Mouse (Mus musculus): Measurements from ENCODE around the gene Hist1h2be. TPM values are rescaled to one million over a fixed set of nuclear protein-coding genes. Genes with fewer than 3 reads are reported as not detected.
"Not testable (repeated sequence)": the region's sequence is repeated elsewhere in the genome, so short reads cannot be mapped to it uniquely, and the experiment has no call there.

The Hist1h2be gene
- polyA plus RNA-seq, 1 experiment: 11.8 TPM

DNA sequence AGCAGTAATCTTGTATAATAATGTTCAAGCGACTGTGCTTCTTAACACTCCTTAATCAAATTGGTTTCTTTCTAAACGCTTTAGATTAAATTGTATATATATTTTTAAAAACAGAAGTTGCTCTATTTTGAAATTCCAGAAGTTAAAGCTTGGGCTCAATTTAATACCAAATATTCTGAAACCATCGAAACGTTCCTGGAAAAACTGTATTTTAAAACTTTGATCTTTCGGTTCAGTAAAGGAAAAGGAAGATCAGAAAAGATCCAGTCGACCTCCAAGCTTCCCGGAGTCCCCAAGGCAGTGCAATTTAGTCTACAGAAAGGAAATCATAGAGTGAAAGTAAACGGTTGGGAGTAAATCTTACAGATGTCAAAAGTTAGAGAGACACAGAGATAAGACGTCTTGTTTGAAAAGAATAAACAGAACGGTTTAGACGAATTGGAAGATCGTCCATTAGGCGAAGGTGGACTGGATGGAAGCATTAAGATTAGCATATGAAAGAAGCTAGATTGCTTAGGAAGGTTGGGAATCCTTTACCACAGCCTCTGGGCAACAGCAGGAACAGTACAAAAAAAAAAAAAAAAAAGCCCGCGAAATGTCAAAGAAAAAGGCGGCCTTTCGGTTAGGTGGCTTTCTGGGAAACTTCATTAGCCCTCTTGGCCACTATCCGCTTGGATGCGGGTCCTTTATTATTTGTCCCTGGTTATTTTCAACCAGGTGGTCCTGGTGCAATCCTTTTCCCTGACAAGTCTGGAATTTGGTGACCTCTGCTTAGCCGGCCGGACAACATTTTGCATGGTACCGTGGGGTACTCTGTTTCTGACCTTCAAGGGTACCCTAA is 34.6 kb downstream of the Hist1h2be start:
- Histone ChIP-seq H3K4me3 (replicated peaks; ENCODE audit: control insufficient read depth, low read depth, low read length) (peak overlapping the region; percentile 56), H3K4me1 (ENCODE audit: control insufficient read depth, insufficient read depth, low read length) (peaks cover 3% of the 10 kb centered on the region; the same call in 1 of the 2 replicates), H3K27ac (ENCODE audit: control insufficient read depth, insufficient read depth, low read depth, low read length, poor library complexity) (peak overlapping the region; percentile 89)
- TF ChIP-seq CTCF (IDR thresholded peaks at IDR 0.05; ENCODE audit: control insufficient read depth, insufficient read depth, low read length): no peak
- 3% methylated on average over 22 of the region's 22 CpGs for WGBS

DNA sequence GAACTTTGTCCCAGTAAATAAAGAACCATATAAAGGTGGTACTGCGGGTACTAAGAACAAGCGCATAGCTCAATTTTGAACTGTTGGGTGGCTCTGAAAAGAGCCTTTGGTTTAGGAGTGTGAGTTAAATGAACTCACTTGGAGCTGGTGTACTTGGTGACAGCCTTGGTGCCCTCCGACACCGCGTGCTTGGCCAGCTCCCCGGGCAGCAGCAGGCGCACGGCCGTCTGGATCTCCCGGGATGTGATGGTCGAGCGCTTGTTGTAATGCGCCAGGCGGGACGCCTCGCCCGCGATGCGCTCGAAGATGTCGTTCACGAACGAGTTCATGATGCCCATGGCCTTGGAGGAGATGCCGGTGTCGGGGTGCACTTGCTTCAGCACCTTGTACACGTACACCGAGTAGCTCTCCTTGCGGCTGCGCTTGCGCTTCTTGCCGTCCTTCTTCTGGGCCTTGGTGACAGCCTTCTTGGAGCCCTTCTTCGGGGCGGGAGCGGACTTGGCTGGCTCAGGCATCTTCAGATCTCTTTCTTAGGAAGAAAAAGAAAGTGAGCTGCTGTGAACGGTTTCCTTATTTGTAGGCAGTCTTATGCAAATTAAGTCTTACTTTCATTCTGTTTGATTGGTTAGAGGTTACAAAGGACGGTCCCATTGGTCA is 35.4 kb downstream of the Hist1h2be start:
- not testable (repeated sequence) for H3K4me1 ChIP-seq (ENCODE audit: control insufficient read depth, insufficient read depth, low read length)
- under 1% methylated on average over 35 of the region's 36 CpGs for WGBS

DNA sequence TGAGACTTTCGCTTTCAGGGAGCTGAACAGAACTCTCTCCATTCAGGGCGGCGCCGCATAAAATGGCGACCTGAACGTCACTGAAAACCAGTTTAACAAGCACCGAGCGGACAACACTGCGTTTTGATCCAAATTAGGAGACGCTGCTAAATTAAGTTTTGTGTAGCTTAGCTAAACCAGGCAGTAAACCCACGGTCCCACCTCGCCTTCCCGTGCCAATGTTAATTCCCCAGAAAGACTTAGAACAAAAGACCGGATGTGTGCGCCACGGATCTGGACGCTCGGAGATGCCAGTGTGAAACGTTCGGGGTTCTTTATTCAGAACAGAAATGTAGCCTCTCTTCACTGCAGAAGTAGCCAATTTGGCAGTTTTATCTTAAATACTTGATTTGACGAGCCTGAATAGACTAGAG is 35.9 kb downstream of the Hist1h2be start:
- H3K4me3 ChIP-seq (replicated peaks; ENCODE audit: control insufficient read depth, low read depth, low read length): peak overlapping the region; percentile 65
- WGBS: under 1% methylated on average over 21 of the region's 21 CpGs
- peaks cover 3% of the 10 kb centered on the region; the same call in 1 of the 2 replicates for H3K4me1 ChIP-seq (ENCODE audit: control insufficient read depth, insufficient read depth, low read length)
- H3K27ac ChIP-seq (ENCODE audit: control insufficient read depth, insufficient read depth, low read depth, low read length, poor library complexity): peak overlapping the region; percentile 89
- TF ChIP-seq POLR2A (IDR thresholded peaks at IDR 0.05; ENCODE audit: borderline replicate concordance, control insufficient read depth, low read depth, low read length): 0 out of 2 replicates have a peak, but pooled peaks have one; percentile 36
- TF ChIP-seq CTCF (IDR thresholded peaks at IDR 0.05; ENCODE audit: control insufficient read depth, insufficient read depth, low read length): no peak

More for the DNA sequence above, 35.4 kb downstream of the Hist1h2be start:
- peak; percentile 92 for TF ChIP-seq POLR2A (IDR thresholded peaks at IDR 0.05; ENCODE audit: borderline replicate concordance, control insufficient read depth, low read depth, low read length)
- H3K27ac ChIP-seq (ENCODE audit: control insufficient read depth, insufficient read depth, low read depth, low read length, poor library complexity): peak overlapping the region; percentile 89
- peak overlapping the region; percentile 65 for H3K4me3 ChIP-seq (replicated peaks; ENCODE audit: control insufficient read depth, low read depth, low read length)

DNA sequence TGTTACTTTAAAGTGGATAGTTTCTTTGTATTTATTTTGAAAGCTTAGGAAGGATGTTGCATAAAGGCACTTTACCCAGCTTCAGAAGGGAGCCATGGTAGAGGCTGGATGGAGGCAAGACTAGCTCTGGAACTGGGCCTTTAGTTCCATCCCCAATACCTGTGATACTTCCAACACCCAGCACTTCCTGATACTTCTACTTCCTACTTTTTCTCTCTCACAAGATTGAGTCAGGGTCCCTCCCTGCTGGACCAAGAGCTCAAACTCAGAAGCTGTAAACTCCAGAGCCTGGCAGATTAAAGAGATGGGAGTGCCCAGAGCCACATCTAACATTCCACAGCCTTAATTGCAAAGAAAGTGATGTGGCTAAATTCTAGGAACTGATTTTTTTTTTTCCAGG is 36.6 kb downstream of the Hist1h2be start:
- TF ChIP-seq POLR2A (IDR thresholded peaks at IDR 0.05; ENCODE audit: borderline replicate concordance, control insufficient read depth, low read depth, low read length): no peak
- no peak for TF ChIP-seq CTCF (IDR thresholded peaks at IDR 0.05; ENCODE audit: control insufficient read depth, insufficient read depth, low read length)
- Histone ChIP-seq H3K4me3 (replicated peaks; ENCODE audit: control insufficient read depth, low read depth, low read length) (peak overlapping the region; percentile 38), H3K4me1 (ENCODE audit: control insufficient read depth, insufficient read depth, low read length) (peaks cover 3% of the 10 kb centered on the region; the same call in 1 of the 2 replicates), H3K27ac (ENCODE audit: control insufficient read depth, insufficient read depth, low read depth, low read length, poor library complexity) (peak overlapping the region; percentile 70)

DNA sequence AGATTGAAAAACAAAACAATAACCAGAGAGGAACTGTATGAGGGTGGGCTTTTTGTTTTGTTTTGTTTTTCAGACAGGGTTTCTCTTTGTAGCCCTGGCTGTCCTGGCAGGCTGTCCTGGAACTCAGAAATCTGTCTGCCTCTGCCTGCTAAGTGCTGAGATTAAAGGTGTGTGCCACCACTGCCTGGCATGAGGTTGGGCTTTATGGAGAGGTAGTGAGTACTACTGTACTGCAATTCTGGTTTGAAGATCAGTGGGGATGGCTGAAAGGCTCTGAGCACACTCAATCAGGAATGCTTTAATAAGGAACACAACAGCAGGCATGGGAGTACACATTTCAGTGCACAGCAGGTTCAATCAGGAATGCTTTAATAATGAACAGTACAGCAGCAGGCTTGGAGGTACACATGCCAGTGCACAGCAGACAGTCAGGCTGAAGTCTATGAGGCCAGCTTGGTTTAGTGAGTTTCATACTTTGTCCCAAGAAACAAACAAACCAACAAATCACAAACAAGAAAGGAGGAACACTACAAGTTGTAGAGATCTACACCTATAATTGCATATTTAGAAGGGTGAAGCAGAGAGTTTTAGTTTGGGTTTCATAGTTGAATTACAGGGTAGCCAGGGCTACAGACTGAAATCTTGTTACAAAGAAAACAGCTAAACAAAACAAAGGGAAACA is 37.4 kb downstream of the Hist1h2be start:
- H3K27ac ChIP-seq (ENCODE audit: control insufficient read depth, insufficient read depth, low read depth, low read length, poor library complexity): peak overlapping the region; percentile 67; the same call in 1 of the 2 replicates
- H3K4me1 ChIP-seq (ENCODE audit: control insufficient read depth, insufficient read depth, low read length): peaks cover 3% of the 10 kb centered on the region; the same call in 1 of the 2 replicates
- H3K4me3 ChIP-seq (replicated peaks; ENCODE audit: control insufficient read depth, low read depth, low read length): no peak overlapping the region
- TF ChIP-seq CTCF (IDR thresholded peaks at IDR 0.05; ENCODE audit: control insufficient read depth, insufficient read depth, low read length) (no peak), POLR2A (IDR thresholded peaks at IDR 0.05; ENCODE audit: borderline replicate concordance, control insufficient read depth, low read depth, low read length) (no peak)

DNA sequence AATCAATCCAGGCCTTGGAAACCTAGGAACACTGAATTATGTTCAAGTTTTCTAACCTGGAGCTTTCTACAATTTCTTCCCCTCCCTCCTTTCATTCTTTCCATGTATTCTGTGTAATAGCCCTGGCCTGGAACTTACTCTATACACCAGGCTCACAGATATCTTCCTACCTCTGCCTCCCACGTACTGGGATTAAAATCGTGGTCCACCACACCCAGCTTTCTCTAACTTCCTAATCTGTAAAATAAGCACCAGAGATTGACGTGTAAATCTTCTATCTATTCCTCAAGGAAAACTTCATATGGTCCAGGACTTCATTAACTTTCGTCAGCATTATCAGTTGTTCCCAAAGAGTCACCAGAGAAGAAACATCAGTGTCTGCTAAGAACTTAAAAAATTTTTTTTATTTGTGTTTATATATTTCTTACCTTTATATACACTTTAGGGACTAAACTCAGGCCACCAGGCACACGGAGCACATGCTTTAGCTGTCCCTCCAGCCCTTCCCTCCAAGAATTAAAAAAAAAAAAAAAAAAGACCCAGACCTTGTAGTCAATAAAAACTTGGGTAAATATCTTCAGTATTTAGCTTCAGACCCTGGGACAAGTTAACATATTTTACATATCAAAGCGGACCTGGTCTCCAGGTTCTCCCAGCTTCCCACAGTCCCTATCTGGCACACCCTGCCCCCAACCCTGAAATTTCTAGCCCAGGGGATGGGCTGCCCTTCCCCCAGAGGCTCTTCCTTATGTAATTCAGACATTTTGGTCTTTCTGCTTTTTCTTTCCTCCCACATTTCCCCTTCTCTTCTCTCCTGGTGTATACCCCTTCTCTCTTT is 38.5 kb downstream of the Hist1h2be start:
- H3K4me1 ChIP-seq (ENCODE audit: control insufficient read depth, insufficient read depth, low read length): peaks cover 1% of the 10 kb centered on the region; the same call in 1 of the 2 replicates

DNA sequence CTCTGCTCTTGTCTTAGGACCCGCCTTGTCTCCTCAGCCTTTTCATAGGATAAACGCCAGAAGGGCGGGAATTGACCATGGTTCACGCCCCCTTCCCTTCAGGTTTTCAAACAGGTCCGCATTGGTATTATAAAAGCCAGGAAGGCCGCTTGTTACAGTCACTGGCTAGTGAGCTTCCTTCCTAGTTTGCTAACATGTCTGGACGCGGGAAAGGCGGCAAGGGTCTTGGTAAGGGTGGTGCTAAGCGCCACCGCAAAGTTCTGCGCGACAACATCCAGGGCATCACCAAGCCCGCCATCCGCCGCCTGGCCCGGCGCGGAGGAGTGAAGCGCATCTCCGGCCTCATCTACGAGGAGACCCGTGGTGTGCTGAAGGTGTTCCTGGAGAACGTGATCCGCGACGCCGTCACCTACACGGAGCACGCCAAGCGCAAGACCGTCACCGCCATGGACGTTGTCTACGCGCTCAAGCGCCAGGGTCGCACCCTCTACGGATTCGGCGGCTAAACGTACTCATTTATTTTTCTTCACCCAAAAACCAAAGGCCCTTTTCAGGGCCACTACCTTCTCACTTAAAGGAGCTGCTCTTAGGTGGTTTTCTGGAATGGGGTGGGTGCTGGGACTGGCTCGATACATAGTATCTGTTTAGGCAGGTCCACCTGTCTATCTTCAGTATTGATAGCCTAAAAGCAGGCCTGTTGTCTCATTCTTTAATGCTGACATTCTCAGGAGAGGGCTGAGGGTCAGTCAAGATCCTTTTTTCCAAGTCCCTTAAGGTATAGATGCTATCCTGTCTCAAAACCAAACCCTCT is 39.3 kb downstream of the Hist1h2be start, which contains the start of gene Hist1h4d:
Gene Hist1h4d (plus strand): TSS at position 191 of the 811 bp plus-strand sequence.
- Histone ChIP-seq H3K4me1 (ENCODE audit: control insufficient read depth, insufficient read depth, low read length) (no peaks in the 10 kb centered on the region; the same call in 1 of the 2 replicates), H3K27ac (ENCODE audit: control insufficient read depth, insufficient read depth, low read depth, low read length, poor library complexity) (peak within 1 kb of the TSS; percentile 97), H3K4me3 (replicated peaks; ENCODE audit: control insufficient read depth, low read depth, low read length) (peak within 1 kb of the TSS; percentile 74)
- under 1% methylated on average over 43 of the region's 43 CpGs for WGBS
- TF ChIP-seq POLR2A (IDR thresholded peaks at IDR 0.05; ENCODE audit: borderline replicate concordance, control insufficient read depth, low read depth, low read length): peak; percentile 100
- TF ChIP-seq CTCF (IDR thresholded peaks at IDR 0.05; ENCODE audit: control insufficient read depth, insufficient read depth, low read length): no peak

More for the DNA sequence above, 38.5 kb downstream of the Hist1h2be start:
- 22% methylated on average over 6 of the region's 6 CpGs for WGBS
- Histone ChIP-seq H3K27ac (ENCODE audit: control insufficient read depth, insufficient read depth, low read depth, low read length, poor library complexity) (peak overlapping the region; percentile 97), H3K4me3 (replicated peaks; ENCODE audit: control insufficient read depth, low read depth, low read length) (peak overlapping the region; percentile 74)
- TF ChIP-seq CTCF (IDR thresholded peaks at IDR 0.05; ENCODE audit: control insufficient read depth, insufficient read depth, low read length) (no peak), POLR2A (IDR thresholded peaks at IDR 0.05; ENCODE audit: borderline replicate concordance, control insufficient read depth, low read depth, low read length) (no peak)
